Mouse (Mus musculus) granulocyte monocyte progenitor cell, adult 5-6 weeks (primary cell): Measurements from ENCODE around the gene Gcnt3. TPM values are rescaled to one million over a fixed set of nuclear protein-coding genes. Genes with fewer than 3 reads are reported as not detected.

Experiments used
- ATAC-seq: replicated peaks from 2 replicates; pipeline ENCODE4 v1.8.0; 2016; ENCODE audit warnings: mild to moderate bottlenecking, moderate TSS enrichment, inconsistent platforms; ENCODE audit not compliant: poor library complexity, severe bottlenecking
- total RNA-seq, 2 experiments: library from RNA; stranded (forward) in 1 of 2; stranded (reverse) in 1 of 2; fragments of 200-712, 200-1000 nt in 1 of 2; fragments of >200 nt in 1 of 2; fragmentation: Nextera tagmentation in 1 of 2; gene quantifications; 2 replicates each; pipeline ENCODE4 v1.2.3; 2014 to 2017

Gene Gcnt3
- total RNA-seq, 2 experiments from 2014 or later, result not detected

DNA sequence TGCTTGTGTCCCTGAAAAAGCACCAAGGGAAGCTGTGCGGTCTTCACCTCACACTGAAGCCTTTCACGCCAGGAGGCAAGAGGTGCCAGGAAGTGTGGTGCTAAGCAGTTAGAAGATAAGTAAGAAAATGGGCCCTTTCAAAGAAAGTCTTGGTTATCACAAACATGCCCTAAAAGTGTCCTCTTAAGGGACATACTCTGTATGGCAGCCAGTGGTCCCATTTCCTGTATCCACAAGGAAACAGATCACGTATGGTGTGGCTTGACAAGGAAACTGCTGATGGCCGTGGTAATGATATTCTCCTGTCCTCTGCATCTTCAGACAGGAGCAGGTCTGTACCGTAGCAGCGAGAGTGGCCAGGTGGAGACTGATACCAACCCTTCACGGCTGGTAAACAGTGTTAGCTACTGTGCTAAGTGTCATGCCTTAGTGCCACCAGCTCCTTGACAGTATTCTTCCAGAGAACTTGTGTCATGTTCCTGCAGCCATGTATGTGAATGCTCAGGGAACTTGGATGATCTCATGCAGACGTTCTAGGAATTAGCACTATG lies 28.1 kb downstream of the Gcnt3 start:
- ATAC-seq, result no peak

DNA sequence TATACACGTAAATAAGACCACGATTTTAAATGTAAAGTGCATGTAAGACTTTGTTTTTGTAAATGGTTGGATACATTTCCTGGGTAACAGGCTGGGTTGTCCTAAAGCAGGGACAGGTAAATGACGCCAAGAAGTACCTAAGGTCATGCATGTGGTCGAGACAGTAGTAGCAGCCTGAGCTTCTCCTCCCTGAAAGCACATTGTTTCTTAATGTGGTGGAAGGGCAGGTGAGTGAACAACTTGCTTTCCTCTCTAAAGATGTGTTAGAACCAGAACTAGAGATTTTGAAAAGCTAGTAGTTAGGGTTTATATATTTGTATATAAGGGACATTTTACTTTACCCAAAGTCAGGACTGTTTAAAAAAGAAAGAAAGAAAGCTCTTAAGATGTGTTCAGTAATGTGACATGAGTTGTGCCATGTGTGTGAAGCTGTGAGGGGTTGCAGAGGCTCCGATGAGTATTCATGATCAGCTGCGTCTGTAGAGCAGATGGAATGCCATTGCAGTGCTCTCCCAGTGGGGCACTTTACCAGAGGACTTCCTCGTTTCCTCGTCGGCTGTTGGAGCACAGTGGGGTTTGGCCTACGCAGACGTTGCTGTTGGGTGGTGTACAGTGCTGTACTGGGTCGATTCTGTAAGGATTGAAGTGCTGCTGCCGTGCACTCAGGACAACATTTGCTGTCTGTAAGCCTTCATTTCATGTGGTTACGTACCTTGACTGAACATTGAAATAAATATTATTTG lies 30.2 kb downstream of the Gcnt3 start:
- no peak for ATAC-seq

DNA sequence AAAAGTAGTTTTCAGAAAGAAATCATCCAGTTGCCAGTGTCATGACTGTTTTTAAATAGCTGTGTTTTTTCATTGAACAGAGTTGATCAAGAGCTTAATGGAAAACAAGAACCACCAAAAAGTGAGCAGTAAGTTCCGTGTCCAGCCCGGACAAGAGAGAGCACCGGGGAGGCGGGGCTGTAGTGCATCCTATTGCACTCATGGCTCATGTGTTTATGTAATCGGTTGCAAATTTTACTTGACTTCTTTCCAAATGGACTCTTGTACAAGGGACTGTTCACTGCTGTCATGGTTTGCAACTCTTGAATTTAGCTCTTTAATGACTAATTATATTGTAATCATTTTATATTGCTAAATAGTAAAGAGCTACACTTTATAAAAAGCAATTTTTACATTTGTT lies 30.9 kb downstream of the Gcnt3 start:
- no peak for ATAC-seq

DNA sequence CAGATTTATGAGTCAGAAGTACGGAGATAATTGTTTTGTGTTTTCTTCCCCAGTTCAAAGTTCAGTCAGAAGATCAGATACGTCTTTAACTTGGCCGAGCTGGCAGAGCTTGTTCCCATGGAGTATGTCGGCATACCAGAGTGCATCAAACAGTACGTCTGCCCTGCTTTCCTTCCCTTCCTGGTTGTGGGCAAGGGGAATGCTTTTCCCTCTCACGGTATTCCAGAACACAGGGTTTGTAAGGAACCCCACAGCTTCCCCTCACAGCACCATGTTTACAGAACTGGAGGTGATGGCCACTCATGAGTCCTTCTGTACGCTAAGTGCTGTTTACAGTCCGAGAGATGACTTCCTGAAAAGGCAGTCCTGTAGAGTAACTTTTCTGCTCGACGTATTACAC lies 34.4 kb downstream of the Gcnt3 start:
- no peak for ATAC-seq

DNA sequence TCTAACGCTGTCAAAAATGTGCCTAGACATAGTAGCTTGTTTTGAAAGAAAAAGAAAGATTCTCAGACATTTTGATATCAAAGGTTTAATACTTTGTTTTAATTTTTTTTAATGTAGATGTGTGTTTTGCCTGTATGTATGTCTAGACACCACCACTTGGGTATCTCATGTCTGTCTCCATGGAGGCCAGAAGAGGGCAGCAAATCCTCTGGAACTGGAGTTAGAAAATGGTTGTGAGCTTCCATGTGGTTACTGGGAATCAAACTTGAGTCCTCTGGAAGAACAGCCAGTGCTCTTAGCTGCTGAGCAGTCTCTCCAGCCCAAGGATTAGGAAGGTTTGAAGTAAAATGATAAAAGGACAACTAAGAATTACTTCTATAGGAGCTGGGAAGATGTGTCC lies 38.6 kb downstream of the Gcnt3 start:
- no peak for ATAC-seq

DNA sequence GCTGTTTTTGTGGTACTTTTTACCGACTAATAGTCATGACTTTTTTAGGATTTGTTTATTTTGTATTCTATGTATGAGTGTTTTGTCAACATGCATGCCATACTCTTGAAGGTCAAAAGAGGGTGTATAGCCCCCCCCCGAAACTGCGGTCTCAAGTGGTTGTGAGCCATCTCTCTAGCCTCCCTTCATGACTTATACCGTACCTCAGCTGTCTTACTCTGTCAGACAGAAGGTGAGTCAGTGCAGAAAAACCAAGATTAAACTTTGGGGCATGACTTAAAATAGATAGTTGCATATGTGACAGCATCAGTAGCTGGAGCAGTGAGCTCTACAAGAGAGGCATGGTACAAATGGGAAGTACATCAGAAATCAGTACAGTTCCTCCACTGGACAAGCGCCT lies 43.3 kb downstream of the Gcnt3 start:
- no peak for ATAC-seq

DNA sequence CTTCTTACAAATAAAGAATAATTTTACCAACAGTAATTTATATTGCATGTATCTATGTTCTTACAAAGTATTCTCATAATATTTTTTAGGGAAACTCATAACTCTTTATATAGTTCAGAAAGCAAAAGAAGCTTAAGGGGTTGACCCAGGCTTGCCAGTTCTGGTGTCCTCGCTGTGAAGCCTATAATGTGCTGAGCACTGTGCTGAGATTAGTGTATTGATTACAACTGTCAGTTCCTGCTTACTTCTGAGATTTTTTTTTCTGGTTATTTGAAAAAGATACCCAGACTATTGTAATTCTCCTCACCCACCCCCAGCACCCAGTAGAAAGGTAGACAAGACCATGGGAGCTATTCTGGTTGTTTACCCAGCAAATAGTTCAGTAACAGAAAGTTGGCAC lies 44.4 kb downstream of the Gcnt3 start:
- no peak for ATAC-seq

DNA sequence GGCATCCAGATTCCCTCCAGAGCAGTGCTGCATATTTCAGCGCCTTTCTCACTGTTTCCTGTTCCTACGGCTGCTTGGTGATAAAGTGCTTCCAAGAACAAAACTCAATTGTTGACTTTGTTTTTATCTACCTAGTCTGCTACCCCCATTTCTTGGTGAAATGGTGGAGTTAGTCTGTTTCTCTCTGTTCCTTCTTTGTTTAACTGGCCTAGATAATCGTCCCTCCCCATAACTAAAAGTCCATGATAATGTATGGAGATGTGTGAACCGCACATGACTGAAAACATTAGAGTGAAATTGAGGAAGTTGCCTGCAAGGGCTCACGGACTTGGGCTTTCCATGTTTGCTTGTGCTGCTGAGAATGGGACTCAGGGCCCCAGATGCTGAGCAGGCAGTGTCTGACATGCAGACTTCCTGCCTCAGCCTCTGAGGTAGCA lies 45.0 kb downstream of the Gcnt3 start:
- peak; percentile 43 for ATAC-seq

DNA sequence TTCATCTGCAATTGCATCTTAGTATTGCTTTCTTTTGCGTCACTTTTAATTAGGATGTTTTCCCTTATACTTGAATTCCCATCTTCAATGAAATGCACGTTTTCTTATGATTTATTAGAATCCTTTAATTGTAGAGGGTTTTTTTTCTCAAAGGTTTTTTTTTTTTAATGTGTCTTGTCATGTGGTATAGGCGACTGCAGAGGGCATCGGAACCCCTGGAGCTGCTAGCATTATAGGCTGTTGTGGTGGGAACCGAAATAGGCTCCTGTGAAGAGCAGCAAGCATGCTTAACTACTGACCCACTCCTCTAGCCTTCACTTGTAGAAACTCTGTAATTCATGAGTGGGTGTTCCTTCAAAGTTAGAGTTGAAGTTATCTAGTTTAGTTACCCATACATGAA lies 47.5 kb downstream of the Gcnt3 start:
- no peak for ATAC-seq

DNA sequence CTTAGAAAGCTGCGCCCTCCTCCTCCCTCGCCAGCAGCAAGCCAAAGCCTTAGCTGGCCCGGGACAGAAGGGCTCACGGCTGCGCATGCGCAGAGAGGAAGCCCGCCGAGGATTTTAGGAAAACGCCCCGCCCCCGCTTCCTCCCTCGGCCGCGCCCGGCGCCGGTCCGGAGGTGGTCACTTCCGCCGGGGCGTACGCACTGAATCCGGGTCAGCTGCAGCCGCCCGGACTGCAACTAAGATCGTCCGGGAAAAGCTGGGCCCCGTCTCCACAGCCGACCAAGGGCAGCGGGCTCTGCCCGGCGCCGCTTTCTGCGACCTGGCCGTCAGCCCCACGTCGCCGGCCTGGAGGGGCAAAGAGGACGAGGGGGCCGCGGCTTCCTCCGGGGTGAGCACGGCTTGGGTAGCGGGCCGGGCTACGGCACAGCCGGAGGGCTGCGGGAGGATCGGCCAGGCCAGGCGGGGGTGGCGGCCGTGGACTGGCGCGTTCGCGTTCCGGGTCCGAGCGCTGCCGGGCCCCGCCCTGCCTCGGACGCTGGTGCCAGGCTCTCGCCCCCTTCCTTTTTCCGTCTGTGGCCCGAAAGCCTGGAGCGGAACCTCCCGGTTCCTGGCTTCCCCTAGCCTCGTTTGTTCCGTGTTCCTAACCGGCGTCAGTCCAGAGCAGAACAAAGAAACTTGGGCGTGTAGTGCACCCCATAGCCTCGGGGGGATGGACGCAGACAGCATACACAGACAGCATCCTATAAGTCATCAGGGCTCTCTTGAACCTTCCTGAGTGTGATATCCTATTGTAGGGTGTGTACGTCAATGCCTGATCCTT lies 48.4 kb downstream of the Gcnt3 start, which contains the start of gene Bnip2:
Gene Bnip2, plus strand, starts transcription at position 164 of the 819 bp plus-strand sequence.
- peak; percentile 73 for ATAC-seq

DNA sequence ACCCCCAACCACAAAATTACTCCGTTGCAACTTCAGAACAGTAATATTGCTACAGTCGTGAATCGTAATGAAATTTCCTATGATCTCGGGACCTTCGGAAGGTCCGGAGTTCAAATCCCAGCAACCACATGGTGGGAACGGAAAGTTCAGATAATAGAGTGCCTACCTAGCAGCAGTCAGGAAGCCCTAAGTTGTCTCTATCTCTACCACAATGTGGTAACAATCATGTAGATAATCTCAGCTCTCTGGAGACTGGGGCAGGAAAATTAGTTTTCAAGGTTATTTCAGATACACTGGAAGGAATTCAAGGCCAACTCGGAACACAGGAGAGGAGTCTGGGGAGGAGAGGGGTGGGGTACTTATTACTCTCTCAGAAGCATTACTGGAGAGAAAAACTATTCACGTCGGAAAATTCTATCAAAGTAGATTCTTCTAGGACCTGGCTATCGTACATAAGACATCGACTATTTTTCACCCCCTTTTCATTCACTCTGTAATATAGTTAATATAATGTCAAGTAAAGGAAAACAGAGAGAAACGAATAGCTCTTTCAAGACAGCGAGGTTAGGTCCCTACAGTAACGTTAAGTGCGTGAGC lies 49.1 kb downstream of the Gcnt3 start:
- no peak for ATAC-seq

DNA sequence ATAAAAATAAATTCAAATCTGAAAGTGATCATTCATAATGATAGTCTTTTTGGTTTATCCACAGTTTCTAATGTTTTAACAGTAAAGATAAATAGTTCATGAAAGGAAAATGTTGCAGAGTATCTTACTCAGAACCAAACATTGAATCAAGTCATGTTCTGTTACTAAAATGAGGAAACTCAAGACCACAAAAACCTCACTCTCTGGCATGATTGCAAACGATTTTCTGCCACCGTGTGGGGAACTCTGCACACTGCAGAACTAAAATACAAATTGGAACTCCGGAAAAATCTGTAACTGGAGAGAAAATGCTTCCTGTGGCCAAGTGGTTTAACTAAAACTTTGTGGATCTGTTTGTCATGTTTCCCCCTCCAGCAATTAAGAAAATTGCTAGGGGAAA lies 50.3 kb downstream of the Gcnt3 start:
- peak; percentile 54 for ATAC-seq

DNA sequence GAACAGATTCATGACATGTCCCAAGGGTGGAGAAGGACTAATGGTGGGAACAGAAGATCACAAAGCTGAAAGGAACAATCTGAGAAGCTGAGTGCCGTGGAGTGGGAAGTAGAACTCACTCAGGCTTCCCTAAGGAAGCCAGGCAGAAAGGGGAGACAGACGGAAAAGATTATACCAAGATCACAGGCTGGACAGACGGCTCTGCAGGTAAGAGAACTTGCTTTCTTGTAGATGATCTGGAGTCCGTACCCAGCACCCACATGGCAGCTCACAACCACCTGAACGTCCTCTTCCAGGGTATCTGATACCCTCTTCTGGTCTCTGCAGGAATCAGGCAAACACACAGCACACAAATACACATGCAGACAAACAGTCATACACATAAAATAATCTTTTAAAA lies 51.3 kb downstream of the Gcnt3 start:
- ATAC-seq, result no peak

DNA sequence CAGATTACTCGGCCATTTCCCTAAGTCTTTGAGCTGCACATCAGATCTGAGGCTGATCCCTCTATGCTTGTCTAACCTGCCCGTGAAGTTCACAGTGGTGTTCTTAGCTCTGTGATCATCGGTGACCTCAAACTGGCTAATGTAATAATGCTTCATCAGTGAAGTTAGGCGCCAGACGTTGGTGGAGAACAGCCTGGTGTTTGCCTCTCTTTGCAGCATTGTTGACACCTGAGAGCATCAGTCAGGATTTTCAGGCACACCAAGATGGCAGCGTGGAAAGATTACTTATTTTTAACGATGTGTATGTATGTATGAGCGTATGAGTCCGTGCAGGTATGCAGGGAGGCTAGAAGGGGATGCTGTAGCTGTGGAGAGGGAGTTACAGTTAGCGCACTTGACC lies 51.8 kb downstream of the Gcnt3 start:
- no peak for ATAC-seq

DNA sequence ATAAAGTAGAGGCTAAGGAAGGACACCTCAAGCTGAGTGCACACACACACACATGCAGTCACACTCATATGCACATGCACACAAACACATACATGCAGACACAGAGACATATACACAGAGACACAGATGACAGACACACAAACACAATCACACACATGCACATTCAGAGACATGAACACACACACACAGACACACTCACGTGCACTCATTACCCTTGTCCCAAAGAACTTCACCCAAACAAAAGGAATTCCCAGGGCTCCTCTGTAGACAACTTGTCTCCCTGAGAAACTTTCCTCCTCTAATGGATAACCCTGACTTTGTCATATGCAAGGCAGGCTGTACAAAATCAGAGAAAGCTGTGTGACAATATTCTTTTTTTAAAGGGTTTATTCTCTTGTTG lies 52.4 kb downstream of the Gcnt3 start:
- no peak for ATAC-seq

Other genes with a start within 250 kb of the Gcnt3 start
- 92.4 and 110 TPM in 2 replicates for gene Bnip2, start 48.6 kb downstream of the Gcnt3 start, total RNA-seq (2014; fragmentation: Nextera tagmentation)
- 108 and 140 TPM in 2 replicates for gene Bnip2, start 48.6 kb downstream of the Gcnt3 start, total RNA-seq (2017)
- 92.2 and 108 TPM in 2 replicates for gene Gtf2a2, start 25.5 kb downstream of the Gcnt3 start, total RNA-seq (2014; fragmentation: Nextera tagmentation)
- gene Gtf2a2, start 25.5 kb downstream of the Gcnt3 start, total RNA-seq (2017), result 102 and 108 TPM in 2 replicates
- gene Fam81a, start 104.5 kb upstream of the Gcnt3 start, total RNA-seq (2014; fragmentation: Nextera tagmentation), result not detected in 2 replicates
- not detected in 2 replicates for gene Fam81a, start 104.5 kb upstream of the Gcnt3 start, total RNA-seq (2017)
- 0.94 TPM in 1 of 2 replicates, not detected in the other for gene Myo1e, start 169.3 kb upstream of the Gcnt3 start, total RNA-seq (2014; fragmentation: Nextera tagmentation)
- gene Myo1e, start 169.3 kb upstream of the Gcnt3 start, total RNA-seq (2017), result 0.17 and 0.21 TPM in 2 replicates